Mouse (Mus musculus) monocyte, adult 2 months (primary cell): ENCODE data around the gene Jak1.
"Not testable (repeated sequence)": the region's sequence is repeated elsewhere in the genome, so short reads cannot be mapped to it uniquely, and the experiment has no call there.

Experiments
- DNase-seq, 2 experiments: peaks; one replicate each; pipeline ENCODE4 v3.0.0; 2022; ENCODE audit warnings: low spot score in 2 of 2, low read depth in 1 of 2

Gene Jak1

GRCm38 (mm10) chr4:101276456-101277070 is 11.5 kb upstream of the Jak1 start:
- DNase-seq, result no peak

GRCm38 (mm10) chr4:101275881-101276280 is 10.8 kb upstream of the Jak1 start:
- no peak for DNase-seq

GRCm38 (mm10) chr4:101270734-101271133 is 5.7 kb upstream of the Jak1 start:
- DNase-seq, result no peak

GRCm38 (mm10) chr4:101268506-101268905 is 3.4 kb upstream of the Jak1 start:
- not testable (repeated sequence) for DNase-seq

- no peak for DNase-seq
Observed at GRCm38 (mm10) chr4:101265523-101265922, 441 bp upstream of the Jak1 start.

- no peak for DNase-seq
Observed at GRCm38 (mm10) chr4:101263968-101264740, 928 bp downstream of the Jak1 start.

- no peak for DNase-seq
Observed at GRCm38 (mm10) chr4:101261596-101261995, 3.5 kb downstream of the Jak1 start.

- no peak for DNase-seq
Observed at GRCm38 (mm10) chr4:101260744-101261291, 4.3 kb downstream of the Jak1 start.

GRCm38 (mm10) chr4:101256526-101257210 is 8.4 kb downstream of the Jak1 start:
- no peak for DNase-seq

GRCm38 (mm10) chr4:101254606-101255349 is 10.3 kb downstream of the Jak1 start:
- DNase-seq, result no peak

- DNase-seq, result no peak
Observed at GRCm38 (mm10) chr4:101254015-101254414, 11.1 kb downstream of the Jak1 start.

GRCm38 (mm10) chr4:101252781-101253622 is 12.1 kb downstream of the Jak1 start:
- DNase-seq, result no peak

- no peak for DNase-seq
Observed at GRCm38 (mm10) chr4:101252016-101252415, 13.1 kb downstream of the Jak1 start.

GRCm38 (mm10) chr4:101249977-101250743 is 14.9 kb downstream of the Jak1 start:
- no peak for DNase-seq

- DNase-seq, result no peak
Observed at GRCm38 (mm10) chr4:101247355-101247754, 17.7 kb downstream of the Jak1 start.

- no peak for DNase-seq
Observed at GRCm38 (mm10) chr4:101246569-101246968, 18.5 kb downstream of the Jak1 start.

- no peak for DNase-seq
Observed at GRCm38 (mm10) chr4:101244257-101245011, 20.6 kb downstream of the Jak1 start.

GRCm38 (mm10) chr4:101240875-101241173 is 24.3 kb downstream of the Jak1 start:
- no peak for DNase-seq
